Mouse (Mus musculus) C2C12 (cell line): Measurements from ENCODE around the gene Rasgef1b. TPM values are rescaled to one million over a fixed set of nuclear protein-coding genes. Genes with fewer than 3 reads are reported as not detected.

Experiments
- H3K27me3 ChIP-seq: one replicate; pipeline ENCODE4 v1.6.1; 2011; ENCODE audit not compliant: control insufficient read depth, insufficient read depth, insufficient read length
- H3K36me3 ChIP-seq: one replicate; pipeline ENCODE4 v1.6.1; 2011; ENCODE audit not compliant: control insufficient read depth, insufficient read depth
- H3K4me3 ChIP-seq: one replicate; pipeline ENCODE4 v1.5.1; 2011; ENCODE audit warnings: mild to moderate bottlenecking, control low read depth; ENCODE audit not compliant: poor library complexity, insufficient read depth, severe bottlenecking
- H3K79me2 ChIP-seq: one replicate; pipeline ENCODE4 v1.6.1; 2011; ENCODE audit not compliant: control insufficient read depth, insufficient read depth
- H3K79me3 ChIP-seq: one replicate; pipeline ENCODE4 v1.6.1; 2011; ENCODE audit warnings: low read depth, control low read depth
- H3ac ChIP-seq: one replicate; pipeline ENCODE3; 2011; ENCODE audit warnings: low read depth; ENCODE audit not compliant: control insufficient read depth, insufficient read length
- CEBPB ChIP-seq: IDR thresholded peaks from one replicate; pipeline ENCODE4 v1.6.1; 2011; ENCODE audit warnings: low read depth, mild to moderate bottlenecking, control low read depth, moderate library complexity
- CTCF ChIP-seq: IDR thresholded peaks from one replicate; pipeline ENCODE4 v1.5.1; 2011; ENCODE audit not compliant: control insufficient read depth, insufficient read depth, insufficient read length
- FOSL1 ChIP-seq: IDR thresholded peaks from one replicate; pipeline ENCODE4 v1.8.0; 2011; ENCODE audit warnings: mild to moderate bottlenecking, low read length; ENCODE audit not compliant: poor library complexity, insufficient read depth, severe bottlenecking
- MAX ChIP-seq: IDR thresholded peaks from one replicate; pipeline ENCODE4 v1.6.1; 2011; ENCODE audit warnings: mild to moderate bottlenecking, control low read depth
- MYOD1 ChIP-seq: IDR thresholded peaks from one replicate; pipeline ENCODE4 v1.6.1; 2011; ENCODE audit warnings: low read depth; ENCODE audit not compliant: control insufficient read depth, insufficient read length
- MYOG ChIP-seq: IDR thresholded peaks from one replicate; pipeline ENCODE4 v1.6.1; 2011; ENCODE audit not compliant: control insufficient read depth, insufficient read length; ENCODE audit errors: extremely low read depth
- USF1 ChIP-seq: IDR thresholded peaks from one replicate; pipeline ENCODE4 v1.6.1; 2011; ENCODE audit warnings: low read depth, mild to moderate bottlenecking, control low read depth, moderate library complexity
- polyA plus RNA-seq: library from polyadenylated mRNA; unstranded; fragments of >200 nt; fragmentation: generic; extraction: Trizol; gene quantifications from one replicate; pipeline ENCODE4 v1.2.1, GENCODE M21; 2012; ENCODE audit warnings: missing spikeins

Rasgef1b gene
- polyA plus RNA-seq, 1 experiment = 0.05 TPM

GRCm38 (mm10) chr5:99656024-99656423 lies 72.8 kb downstream of the Rasgef1b start:
- Histone ChIP-seq H3K27me3 (no peaks in the 10 kb centered on the region), H3K36me3 (no peaks in the 10 kb centered on the region), H3ac (no peak overlapping the region), H3K4me3 (no peak overlapping the region), H3K79me2 (no peaks in the 10 kb centered on the region), H3K79me3 (no peaks in the 10 kb centered on the region)
- TF ChIP-seq FOSL1 (no peak), CEBPB (no peak), MYOD1 (no peak), MYOG (no peak), CTCF (no peak), USF1 (no peak), MAX (no peak)

- TF ChIP-seq USF1 (no peak), MAX (no peak)
- no peak overlapping the region for H3K4me3 ChIP-seq
- no peaks in the 10 kb centered on the region for H3K36me3 ChIP-seq
- no peaks in the 10 kb centered on the region for H3K79me3 ChIP-seq
- H3ac ChIP-seq = no peak overlapping the region
- no peaks in the 10 kb centered on the region for H3K27me3 ChIP-seq
- H3K79me2 ChIP-seq = no peaks in the 10 kb centered on the region
Measured at GRCm38 (mm10) chr5:99652931-99653330, 75.9 kb downstream of the Rasgef1b start.

GRCm38 (mm10) chr5:99641407-99641806 lies 87.5 kb downstream of the Rasgef1b start:
- H3K36me3 ChIP-seq = no peaks in the 10 kb centered on the region
- no peaks in the 10 kb centered on the region for H3K27me3 ChIP-seq
- no peaks in the 10 kb centered on the region for H3K79me2 ChIP-seq
- TF ChIP-seq MYOD1 (no peak), MAX (no peak), USF1 (no peak), MYOG (no peak), CTCF (no peak), CEBPB (no peak), FOSL1 (no peak)
- no peak overlapping the region for H3ac ChIP-seq
- H3K4me3 ChIP-seq = no peak overlapping the region
- no peaks in the 10 kb centered on the region for H3K79me3 ChIP-seq

- H3K27me3 ChIP-seq = no peaks in the 10 kb centered on the region
- H3K79me3 ChIP-seq = no peaks in the 10 kb centered on the region
- H3K4me3 ChIP-seq = no peak overlapping the region
- no peak overlapping the region for H3ac ChIP-seq
- no peaks in the 10 kb centered on the region for H3K36me3 ChIP-seq
- TF ChIP-seq FOSL1 = no peak
- no peak for TF ChIP-seq MYOD1
- no peaks in the 10 kb centered on the region for H3K79me2 ChIP-seq
Measured at GRCm38 (mm10) chr5:99636575-99636974, 92.3 kb downstream of the Rasgef1b start.

GRCm38 (mm10) chr5:99634010-99634541 lies 94.8 kb downstream of the Rasgef1b start:
- H3K79me3 ChIP-seq = no peaks in the 10 kb centered on the region
- H3K4me3 ChIP-seq = no peak overlapping the region
- H3ac ChIP-seq = no peak overlapping the region
- no peaks in the 10 kb centered on the region for H3K36me3 ChIP-seq
- TF ChIP-seq MAX = no peak
- TF ChIP-seq USF1 = no peak
- no peak for TF ChIP-seq CTCF
- no peak for TF ChIP-seq MYOG
- no peak for TF ChIP-seq CEBPB
- no peak for TF ChIP-seq FOSL1
- TF ChIP-seq MYOD1 = no peak
- H3K27me3 ChIP-seq = no peaks in the 10 kb centered on the region
- no peaks in the 10 kb centered on the region for H3K79me2 ChIP-seq

GRCm38 (mm10) chr5:99633548-99633947 lies 95.3 kb downstream of the Rasgef1b start:
- Histone ChIP-seq H3K27me3 (no peaks in the 10 kb centered on the region), H3K79me2 (no peaks in the 10 kb centered on the region), H3K36me3 (no peaks in the 10 kb centered on the region), H3K79me3 (no peaks in the 10 kb centered on the region), H3K4me3 (no peak overlapping the region), H3ac (no peak overlapping the region)
- TF ChIP-seq MAX = no peak
- no peak for TF ChIP-seq MYOD1
- no peak for TF ChIP-seq FOSL1
- no peak for TF ChIP-seq USF1
- TF ChIP-seq CEBPB = no peak
- no peak for TF ChIP-seq CTCF
- TF ChIP-seq MYOG = no peak
